Mouse (Mus musculus) stomach, postnatal 0 days (tissue): ENCODE results near the gene Sox5.

Source experiments
- CTCF ChIP-seq: IDR thresholded peaks from 2 replicates; pipeline ENCODE4 v1.5.1; 2016; ENCODE audit warnings: antibody characterized with exemption, low read depth, mild to moderate bottlenecking, moderate library complexity
- EP300 ChIP-seq: optimal IDR thresholded peaks from 2 replicates; pipeline ENCODE3; 2016; ENCODE audit warnings: antibody characterized with exemption

- no peak for TF ChIP-seq CTCF
- TF ChIP-seq EP300, result no peak
Measured at GRCm38 (mm10) chr6:144367626-144368077, 414.1 kb downstream of the Sox5 start.
